Mouse (Mus musculus) ovary, adult 18-20 months (tissue): ENCODE measurements around the gene Csdc2.

ENCODE experiments used
- DNase-seq: peaks from one replicate; pipeline ENCODE4 v3.0.0; 2022; ENCODE audit warnings: low spot score, mixed read lengths

The Csdc2 gene

DNA sequence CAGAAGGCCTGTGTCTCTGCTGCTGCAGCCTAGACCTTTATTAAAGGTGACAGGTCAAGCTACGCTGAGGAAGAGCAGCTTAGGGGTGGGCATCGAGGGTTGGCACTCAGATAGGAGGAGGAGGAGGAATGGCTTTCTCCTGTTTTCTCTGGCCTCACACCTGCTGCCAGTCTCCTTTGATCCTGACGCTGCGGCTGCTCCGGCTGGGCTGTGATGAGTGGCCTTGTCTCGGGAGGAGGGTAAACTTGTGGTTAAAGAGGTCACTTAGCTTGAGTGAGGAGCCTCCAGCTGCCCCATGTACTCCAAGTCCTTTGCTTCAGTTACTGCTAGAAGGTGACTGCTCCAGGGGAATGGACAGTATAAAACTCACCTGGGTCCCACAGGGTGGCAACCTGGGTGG lies 57.4 kb downstream of the Csdc2 start:
- DNase-seq, result no peak
